Mouse (Mus musculus): ENCODE results near the gene Atg9a. TPM values are rescaled to one million over a fixed set of nuclear protein-coding genes. Genes with fewer than 3 reads are reported as not detected.
A peak's percentile ranks its signal among the peaks of the same experiment; 100 is the strongest.

Atg9a gene
- total and polyA plus RNA-seq, 3 experiments = 4.4 to 15.6 (median 12.9) TPM

GRCm38 (mm10) chr1:75211141-75211708, 19.2 kb upstream of the Atg9a start:
- dilution Hi-C loops (cut with MboI; ENCODE audit: extremely low pct_ligation_motif_present, extremely low pct_unique_long_range_greater_than_20kb, low sequenced_read_pairs) (no loop called here), in situ Hi-C loops (cut with MboI; ENCODE audit: low pct_ligation_motif_present, low pct_unique_long_range_greater_than_20kb, low sequenced_read_pairs) (no loop called here)
- H3K4me1 ChIP-seq (ENCODE audit: control insufficient read depth in 1 of 2, insufficient read depth in 2 of 2) = peaks cover 16 to 71% of the 10 kb centered on the region in 2 experiments
- H3K4me2 ChIP-seq (ENCODE audit: insufficient read depth, low read depth, poor library complexity, severe bottlenecking) = peak overlapping the region; percentile 72; the same call in 1 of the 2 replicates
- no peak for DNase-seq (ENCODE audit: extremely low read depth)
- TF ChIP-seq GABPA (IDR thresholded peaks at IDR 0.05; ENCODE audit: insufficient replicate concordance, low read depth, low read length) (no peak), USF2 (conservative IDR thresholded peaks at IDR 0.05; ENCODE audit: low read depth, low read length) (no peak), ETS1 (conservative IDR thresholded peaks at IDR 0.05; ENCODE audit: low read depth, low read length) (no peak), ZMIZ1 (IDR thresholded peaks at IDR 0.05; ENCODE audit: low read depth, low read length) (no peak), IRF4 (IDR thresholded peaks at IDR 0.05; ENCODE audit: low read depth, low read length) (no peak), MXI1 (IDR thresholded peaks at IDR 0.05; ENCODE audit: low read depth, low read length) (no peak), MEF2A (IDR thresholded peaks at IDR 0.05; ENCODE audit: borderline replicate concordance, low read depth, low read length) (no peak), RCOR1 (conservative IDR thresholded peaks at IDR 0.05; ENCODE audit: low read depth, low read length) (no peak), JUN (IDR thresholded peaks at IDR 0.05; ENCODE audit: insufficient read depth, low read depth, low read length) (no peak), CTCF (conservative IDR thresholded peaks at IDR 0.05 in 1 of 2, IDR thresholded peaks at IDR 0.05 in 1 of 2; ENCODE audit: low read depth in 2 of 2, low read length in 2 of 2) (no peak), CHD1 (IDR thresholded peaks at IDR 0.05; ENCODE audit: low read depth, low read length) (no peak), ZNF384 (IDR thresholded peaks at IDR 0.05; ENCODE audit: low read depth, low read length) (no peak), HCFC1 (IDR thresholded peaks at IDR 0.05; ENCODE audit: low read depth, low read length) (no peak), JUND (conservative IDR thresholded peaks at IDR 0.05; ENCODE audit: low read depth, low read length) (no peak), SMC3 (IDR thresholded peaks at IDR 0.05; ENCODE audit: low read depth, low read length) (no peak), PAX5 (IDR thresholded peaks at IDR 0.05; ENCODE audit: low read length) (no peak), NRF1 (IDR thresholded peaks at IDR 0.05; ENCODE audit: low read depth, low read length) (no peak)
- H3K4me3 ChIP-seq (replicated peaks in 1 of 3; ENCODE audit: low read depth in 2 of 3, low read length in 2 of 3, poor library complexity in 1 of 3) = peak overlapping the region; percentile 83 to 96 (median 91)
- no peak overlapping the region for H3K27ac ChIP-seq (ENCODE audit: insufficient read depth, low read depth)
- peaks cover 41 to 51% of the 10 kb centered on the region in 2 experiments for H3K36me3 ChIP-seq (replicated peaks in 1 of 2; ENCODE audit: control insufficient read depth in 1 of 2, insufficient read depth in 1 of 2, low read length in 1 of 2)
- peaks cover 21% of the 10 kb centered on the region for H3K79me2 ChIP-seq (replicated peaks; ENCODE audit: control insufficient read depth, extremely low read depth, insufficient read depth, poor library complexity, severe bottlenecking)
- no peaks in the 10 kb centered on the region for H3K9me3 ChIP-seq (replicated peaks; ENCODE audit: low read length)
- H3K27me3 ChIP-seq (replicated peaks) = no peaks in the 10 kb centered on the region
- peak overlapping the region; percentile 93 for H3K9ac ChIP-seq (ENCODE audit: insufficient read depth, low read depth)

- peaks cover 9 to 63% of the 10 kb centered on the region in 2 experiments for H3K4me1 ChIP-seq (ENCODE audit: control insufficient read depth in 1 of 2, insufficient read depth in 2 of 2)
- peak within 1 kb of the TSS; percentile 83 to 96 (median 91) for H3K4me3 ChIP-seq (replicated peaks in 1 of 3; ENCODE audit: low read depth in 2 of 3, low read length in 2 of 3, poor library complexity in 1 of 3)
- H3K36me3 ChIP-seq (replicated peaks in 1 of 2; ENCODE audit: control insufficient read depth in 1 of 2, insufficient read depth in 1 of 2, low read length in 1 of 2) = peaks cover 33 to 46% of the 10 kb centered on the region in 2 experiments
- no peaks in the 10 kb centered on the region for H3K9me3 ChIP-seq (replicated peaks; ENCODE audit: low read length)
- no peaks in the 10 kb centered on the region for H3K27me3 ChIP-seq (replicated peaks)
- H3K4me2 ChIP-seq (ENCODE audit: insufficient read depth, low read depth, poor library complexity, severe bottlenecking) = peak within 1 kb of the TSS; percentile 74
- peak within 1 kb of the TSS; percentile 93 for H3K9ac ChIP-seq (ENCODE audit: insufficient read depth, low read depth)
- no peak within 1 kb of the TSS for H3K27ac ChIP-seq (ENCODE audit: insufficient read depth, low read depth)
- H3K79me2 ChIP-seq (replicated peaks; ENCODE audit: control insufficient read depth, extremely low read depth, insufficient read depth, poor library complexity, severe bottlenecking) = peaks cover 18% of the 10 kb centered on the region
- dilution Hi-C loops (cut with MboI; ENCODE audit: extremely low pct_ligation_motif_present, extremely low pct_unique_long_range_greater_than_20kb, low sequenced_read_pairs) = no loop called here
- in situ Hi-C loops (cut with MboI; ENCODE audit: low pct_ligation_motif_present, low pct_unique_long_range_greater_than_20kb, low sequenced_read_pairs) = no loop called here
- peak; percentile 96 for DNase-seq (ENCODE audit: extremely low read depth)
- TF ChIP-seq RAD21 (IDR thresholded peaks at IDR 0.05; ENCODE audit: low read depth, low read length) (no peak), MXI1 (IDR thresholded peaks at IDR 0.05; ENCODE audit: low read depth, low read length) (peak; percentile 96), MYC (IDR thresholded peaks at IDR 0.05; ENCODE audit: low read depth, low read length) (no peak), POLR2AphosphoS2 (IDR thresholded peaks at IDR 0.05; ENCODE audit: low read depth, low read length) (0 out of 2 replicates have a peak, but pooled peaks have one; percentile 41), ZC3H11A (IDR thresholded peaks at IDR 0.05; ENCODE audit: low read depth, low read length) (no peak), SIN3A (IDR thresholded peaks at IDR 0.05; ENCODE audit: low read length) (peak; percentile 99), BHLHE40 (IDR thresholded peaks at IDR 0.05; ENCODE audit: low read depth, low read length) (no peak), KAT2A (IDR thresholded peaks at IDR 0.05; ENCODE audit: insufficient replicate concordance, low read length) (peak; percentile 87; the same call in 1 of the 2 replicates), ZNF384 (IDR thresholded peaks at IDR 0.05; ENCODE audit: low read depth, low read length) (no peak), POLR2A (IDR thresholded peaks at IDR 0.05; ENCODE audit: low read depth, low read length) (peak; percentile 93), MAX (IDR thresholded peaks at IDR 0.05; ENCODE audit: low read length) (no peak), ZMIZ1 (IDR thresholded peaks at IDR 0.05; ENCODE audit: low read depth, low read length) (peak; percentile 72; the same call in 1 of the 2 replicates), CHD1 (IDR thresholded peaks at IDR 0.05; ENCODE audit: low read depth, low read length) (no peak), USF2 (conservative IDR thresholded peaks at IDR 0.05; ENCODE audit: low read depth, low read length) (no peak), E2F4 (IDR thresholded peaks at IDR 0.05; ENCODE audit: insufficient replicate concordance, low read depth, low read length) (no peak), TCF12 (IDR thresholded peaks at IDR 0.05; ENCODE audit: low read depth, low read length) (peak; percentile 78), ELF1 (IDR thresholded peaks at IDR 0.05; ENCODE audit: low read depth, low read length) (peak; percentile 99)
Observed at GRCm38 (mm10) chr1:75210136-75211087, 18.4 kb upstream of the Atg9a start, which contains the start of the genes Glb1l and Stk16. TSS of gene Glb1l (minus strand) at chr1:75210813. TSS of gene Stk16 (plus strand) at chr1:75210838.
